ENCODE assay signal across 10 mouse cellular contexts in the genomic region with DNA sequence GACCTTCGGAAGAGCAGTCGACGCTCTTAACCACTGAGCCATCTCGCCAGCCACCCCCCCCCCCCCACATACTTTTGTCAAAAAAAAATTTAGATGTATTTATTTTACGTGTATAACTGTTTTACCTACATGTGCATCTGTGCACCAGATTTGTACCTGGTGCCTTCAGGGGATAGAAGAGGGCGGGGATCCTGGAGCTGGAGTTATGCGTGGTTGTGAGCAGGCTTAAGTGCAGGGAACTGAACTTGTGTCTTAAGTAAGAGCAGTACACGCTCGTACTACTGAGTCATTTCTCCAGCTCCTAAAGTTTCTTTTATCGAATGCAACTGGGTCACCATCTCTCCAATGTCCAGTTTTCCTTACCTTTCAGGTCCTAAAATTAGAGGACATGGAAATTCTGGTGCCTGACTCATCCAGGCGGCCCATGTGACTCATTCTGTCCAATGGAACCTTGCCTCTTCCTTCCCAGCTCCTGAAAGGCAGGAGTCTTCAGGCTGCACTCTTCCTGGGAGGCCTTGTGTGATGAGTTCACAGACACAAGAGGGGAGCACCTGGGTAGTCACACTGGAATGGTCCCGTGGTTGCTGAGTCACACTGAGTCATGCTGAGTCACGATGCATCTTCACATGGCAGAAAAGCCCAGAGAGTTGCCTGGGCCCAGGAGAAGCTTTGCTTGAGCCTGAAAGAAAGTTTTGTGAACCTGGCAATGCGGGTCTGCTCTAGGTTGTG. TPM values are rescaled to one million over a fixed set of nuclear protein-coding genes. Genes with fewer than 3 reads are reported as not detected.
A peak's percentile ranks its signal among the peaks of the same experiment; 100 is the strongest.
DNase-seq lines count a peak whose midpoint lies in the region; ATAC-seq lines count a peak whose summit lies in the region.
"Had no signal": no experiment of that assay in that cellular context is flagged by ENCODE, and none has a peak within 500 bp of the region (broad histone marks: within the 10 kb centered on the region; RNA-seq: fewer than 3 reads in every experiment).

No protein-coding gene starts in this region.

- DNase-seq in layer of hippocampus, adult 9-11 months = peak; percentile 8
- no peak for DNase-seq in layer of hippocampus, postnatal 36 days
- DNase-seq in ES-CJ7 (ENCODE audit: low read depth, low spot score) = peak; percentile 87
- peak; percentile 73 for DNase-seq in adrenal gland, postnatal 10 days
- no peak for DNase-seq in forebrain, embryonic 14.5 days (ENCODE audit: low spot score)
- DNase-seq in urinary bladder, adult 2 months (ENCODE audit: low spot score) = no peak
- no peak for DNase-seq in heart, adult 18-20 months
- DNase-seq: cerebellum, adult 2 months had no signal

- peak; percentile 95 for ATAC-seq in liver, embryonic 15.5 days (ENCODE audit: insufficient read depth)
- ATAC-seq in forebrain, embryonic 14.5 days = no peak

- peak overlapping the region; percentile 41 for H3K4me3 ChIP-seq in liver, embryonic 15.5 days (replicated peaks)
- no peak overlapping the region for H3K4me3 ChIP-seq in forebrain, embryonic 14.5 days (ENCODE audit: low read depth, low read length)
- H3K4me3 ChIP-seq: megakaryocyte, embryonic 14.5 days had no signal

- peak overlapping the region; percentile 58 for H3K4me2 ChIP-seq in liver, embryonic 15.5 days
- no peak overlapping the region for H3K4me2 ChIP-seq in forebrain, embryonic 14.5 days (ENCODE audit: low read length)

- peaks cover 31% of the 10 kb centered on the region for H3K4me1 ChIP-seq in liver, embryonic 15.5 days (replicated peaks)
- no peaks in the 10 kb centered on the region for H3K4me1 ChIP-seq in forebrain, embryonic 14.5 days (ENCODE audit: control insufficient read depth, insufficient read depth, low read length)

- WGBS in liver, embryonic 15.5 days (ENCODE audit: insufficient replicate concordance) = 76% methylated on average over 14 of the region's 14 CpGs
- 91% methylated on average over 14 of the region's 14 CpGs for WGBS in forebrain, embryonic 14.5 days

- H3K9ac ChIP-seq in liver, embryonic 15.5 days = peak overlapping the region; percentile 38
- H3K9ac ChIP-seq in forebrain, embryonic 14.5 days (ENCODE audit: low read length) = no peak overlapping the region

- H3K27me3 ChIP-seq in liver, embryonic 15.5 days = peaks cover 17% of the 10 kb centered on the region
- no peaks in the 10 kb centered on the region for H3K27me3 ChIP-seq in forebrain, embryonic 14.5 days (replicated peaks; ENCODE audit: control insufficient read depth, insufficient read depth, low read length)
- H3K27me3 ChIP-seq: megakaryocyte, embryonic 14.5 days had no signal

- peak overlapping the region; percentile 89 for H3K27ac ChIP-seq in liver, embryonic 15.5 days (replicated peaks)
- no peak overlapping the region for H3K27ac ChIP-seq in forebrain, embryonic 14.5 days (ENCODE audit: low read depth, low read length)

- no peaks in the 10 kb centered on the region for H3K36me3 ChIP-seq in liver, embryonic 15.5 days (replicated peaks)
- no peaks in the 10 kb centered on the region for H3K36me3 ChIP-seq in forebrain, embryonic 14.5 days (ENCODE audit: control insufficient read depth, insufficient read depth, low read length)

- H3K9me3 ChIP-seq in liver, embryonic 15.5 days (replicated peaks) = no peaks in the 10 kb centered on the region
- no peaks in the 10 kb centered on the region for H3K9me3 ChIP-seq in forebrain, embryonic 14.5 days (replicated peaks; ENCODE audit: control insufficient read depth, low read length)

RNA-seq across cellular contexts. Expression of a gene that starts 18.5 kb away (rescaled TPM):
- total RNA-seq in layer of hippocampus, postnatal 36 days (2021) = 100 to 1,000 TPM; 157 to 160 TPM
- 100 to 1,000 TPM in 1 of 2 experiments, 10 to 100 TPM in 1; 88.5 to 109 TPM for total RNA-seq in adrenal gland, postnatal 10 days (2021)
- polyA plus RNA-seq in liver, embryonic 15.5 days (2015; fragmentation: Nextera tagmentation; extraction: Ambion mirVana) = 24.4 and 29.4 TPM in 2 replicates
- polyA plus RNA-seq in forebrain, embryonic 14.5 days (2014; fragmentation: Nextera tagmentation; extraction: Ambion mirVana) = 42.1 and 42.7 TPM in 2 replicates
- polyA plus RNA-seq in urinary bladder, adult 2 months (2012; rRNA removed) = 61.8 and 67.7 TPM in 2 replicates
- 10 to 100 TPM; 41.3 to 49.2 TPM for total RNA-seq in heart, adult 18-20 months (2021)

RNA-seq across cellular contexts. Expression of a gene that starts 19.3 kb away (rescaled TPM):
- 100 to 1,000 TPM; 109 to 113 TPM for total RNA-seq in layer of hippocampus, postnatal 36 days (2021)
- 10 to 100 TPM; 60.5 to 66.0 TPM for total RNA-seq in adrenal gland, postnatal 10 days (2021)
- 12.7 and 14.1 TPM in 2 replicates for polyA plus RNA-seq in liver, embryonic 15.5 days (2015; fragmentation: Nextera tagmentation; extraction: Ambion mirVana)
- polyA plus RNA-seq in forebrain, embryonic 14.5 days (2014; fragmentation: Nextera tagmentation; extraction: Ambion mirVana) = 19.6 and 24.9 TPM in 2 replicates
- 38.5 and 48.2 TPM in 2 replicates for polyA plus RNA-seq in urinary bladder, adult 2 months (2012; rRNA removed)
- total RNA-seq in heart, adult 18-20 months (2021) = 100 to 1,000 TPM; 113 to 118 TPM

Comparison
In these comparisons a context has a peak if more than half of its experiments do, and no peak if none do; other contexts are left out.
1. DNase-seq: peak in layer of hippocampus, adult 9-11 months (single experiment), ES-CJ7 (single experiment) and adrenal gland, postnatal 10 days (single experiment); none in layer of hippocampus, postnatal 36 days (0 of 2), forebrain, embryonic 14.5 days (single experiment), urinary bladder, adult 2 months (single experiment) and heart, adult 18-20 months (0 of 2).